Mouse (Mus musculus) hindbrain, postnatal 0 days (tissue): ENCODE data around the gene Pik3c2g. TPM values are rescaled to one million over a fixed set of nuclear protein-coding genes. Genes with fewer than 3 reads are reported as not detected.

ENCODE experiments used
- ATAC-seq: fragments of 200-750 bp; cut with Nextera tagmentation; 2 replicates; pipeline ENCODE4 v1.8.0; 2017; ENCODE audit warnings: mild to moderate bottlenecking, moderate TSS enrichment, moderate library complexity
- DNase-seq: peaks from one replicate; pipeline ENCODE4 v3.0.0-alpha.2; 2015; ENCODE audit warnings: low spot score
- H3K27ac ChIP-seq: fragments of 300-500 bp; sonication (generic); 2 replicates; pipeline ENCODE4 v1.5.1; 2014; ENCODE audit warnings: mild to moderate bottlenecking
- H3K27me3 ChIP-seq: fragments of 300-500 bp; sonication (generic); 2 replicates; pipeline ENCODE4 v1.6.1; 2014; ENCODE audit warnings: low read length, mixed read lengths; ENCODE audit not compliant: insufficient read depth
- H3K36me3 ChIP-seq: fragments of 300-500 bp; sonication (generic); 2 replicates; pipeline ENCODE4 v1.6.1; 2014; ENCODE audit warnings: low read length, mixed read lengths; ENCODE audit not compliant: insufficient read depth
- H3K4me1 ChIP-seq: fragments of 300-500 bp; sonication (generic); 2 replicates; pipeline ENCODE4 v1.6.1; 2014; ENCODE audit warnings: antibody characterized with exemption, low read length, mixed read lengths; ENCODE audit not compliant: insufficient read depth
- H3K4me2 ChIP-seq: fragments of 300-500 bp; sonication (generic); 2 replicates; pipeline ENCODE4 v1.6.1; 2014; ENCODE audit warnings: low read depth, mild to moderate bottlenecking, low read length, moderate library complexity, mixed read lengths
- H3K4me3 ChIP-seq: fragments of 300-500 bp; sonication (generic); 2 replicates; pipeline ENCODE4 v1.5.1; 2014; ENCODE audit warnings: low read length
- H3K9ac ChIP-seq: fragments of 300-500 bp; sonication (generic); replicated peaks from 2 replicates; pipeline ENCODE4 v1.6.1; 2014; ENCODE audit warnings: mild to moderate bottlenecking, low read length, moderate library complexity, mixed read lengths
- H3K9me3 ChIP-seq: fragments of 300-500 bp; sonication (generic); 2 replicates; pipeline ENCODE4 v1.6.1; 2016; ENCODE audit warnings: low read length, mixed read lengths
- CTCF ChIP-seq: IDR thresholded peaks from 2 replicates; pipeline ENCODE4 v1.5.1; 2016; ENCODE audit warnings: antibody characterized with exemption, control low read depth, low read depth
- WGBS: fragments of 180-500 bp; shearing (Covaris S2); extraction: QIAGEN DNeasy Blood & Tissue Kit; methylation state at CpG from one replicate; pipeline ENCODE4 v1.1.7; 2014; 5-methylcytosine and 5-hydroxymethylcytosine counted together
- polyA plus RNA-seq: library from polyadenylated mRNA; unstranded; fragments of >200 nt; fragmentation: Nextera tagmentation; extraction: Ambion mirVana; gene quantifications from 2 replicates; pipeline ENCODE4 v1.2.1, GENCODE M21; 2015
- total RNA-seq: library from RNA; depleted of rRNA; stranded (reverse); fragments of >200 nt; gene quantifications from 2 replicates; pipeline ENCODE4 v1.2.3, GENCODE M21; 2014

Pik3c2g gene
- total and polyA plus RNA-seq, 2 experiments from 2014 or later = 0.50 to 1.1 TPM

- no peak for ATAC-seq
- H3K4me3 ChIP-seq = no peak overlapping the region
Observed at GRCm38 (mm10) chr6:139876691-139877090, 289.7 kb downstream of the Pik3c2g start.

GRCm38 (mm10) chr6:139877476-139878361, 290.7 kb downstream of the Pik3c2g start:
- ATAC-seq = no peak
- Histone ChIP-seq H3K4me2 (no peak overlapping the region), H3K27ac (no peak overlapping the region), H3K4me3 (no peak overlapping the region), H3K9me3 (no peaks in the 10 kb centered on the region), H3K27me3 (no peaks in the 10 kb centered on the region), H3K9ac (no peak overlapping the region), H3K36me3 (no peaks in the 10 kb centered on the region), H3K4me1 (no peaks in the 10 kb centered on the region; the same call in 1 of the 2 replicates)
- 44% methylated on average over 6 of the region's 6 CpGs for WGBS
- no peak for TF ChIP-seq CTCF
- no peak for DNase-seq

More at GRCm38 (mm10) chr6:139876691-139877090, 289.7 kb downstream of the Pik3c2g start:
- no peak overlapping the region for H3K9ac ChIP-seq
- no peaks in the 10 kb centered on the region for H3K36me3 ChIP-seq
- no peaks in the 10 kb centered on the region for H3K27me3 ChIP-seq
- TF ChIP-seq CTCF = no peak
- H3K4me2 ChIP-seq = no peak overlapping the region
- H3K9me3 ChIP-seq = no peaks in the 10 kb centered on the region
- H3K4me1 ChIP-seq = no peaks in the 10 kb centered on the region; the same call in 1 of the 2 replicates
- 89% methylated on average over 1 of the region's 1 CpGs for WGBS
- H3K27ac ChIP-seq = no peak overlapping the region
- no peak for DNase-seq

GRCm38 (mm10) chr6:139878362-139878696, 291.3 kb downstream of the Pik3c2g start:
- WGBS = 71% methylated on average over 1 of the region's 1 CpGs
- ATAC-seq (no peak), DNase-seq (no peak)
- Histone ChIP-seq H3K27ac (no peak overlapping the region), H3K4me1 (no peaks in the 10 kb centered on the region; the same call in 1 of the 2 replicates), H3K9me3 (no peaks in the 10 kb centered on the region), H3K4me3 (no peak overlapping the region), H3K4me2 (no peak overlapping the region), H3K9ac (no peak overlapping the region), H3K36me3 (no peaks in the 10 kb centered on the region), H3K27me3 (no peaks in the 10 kb centered on the region)
- TF ChIP-seq CTCF = no peak

GRCm38 (mm10) chr6:139882076-139882475, 295.1 kb downstream of the Pik3c2g start:
- 86% methylated on average over 2 of the region's 2 CpGs for WGBS
- no peak for DNase-seq
- no peak for ATAC-seq
- no peaks in the 10 kb centered on the region for H3K36me3 ChIP-seq
- H3K27me3 ChIP-seq = no peaks in the 10 kb centered on the region
- H3K4me3 ChIP-seq = no peak overlapping the region
- no peak overlapping the region for H3K9ac ChIP-seq
- H3K4me2 ChIP-seq = no peak overlapping the region
- no peak overlapping the region for H3K27ac ChIP-seq
- no peaks in the 10 kb centered on the region for H3K9me3 ChIP-seq
- TF ChIP-seq CTCF = no peak
- H3K4me1 ChIP-seq = no peaks in the 10 kb centered on the region; the same call in 1 of the 2 replicates

- TF ChIP-seq CTCF = no peak
- Histone ChIP-seq H3K4me2 (no peak overlapping the region), H3K36me3 (no peaks in the 10 kb centered on the region), H3K9me3 (no peaks in the 10 kb centered on the region), H3K9ac (no peak overlapping the region), H3K27ac (no peak overlapping the region), H3K27me3 (no peaks in the 10 kb centered on the region), H3K4me3 (no peak overlapping the region), H3K4me1 (no peaks in the 10 kb centered on the region)
- ATAC-seq (no peak), DNase-seq (no peak)
Observed at GRCm38 (mm10) chr6:139887175-139887574, 300.2 kb downstream of the Pik3c2g start.

- Histone ChIP-seq H3K36me3 (no peaks in the 10 kb centered on the region), H3K4me3 (no peak overlapping the region), H3K27me3 (no peaks in the 10 kb centered on the region), H3K9me3 (no peaks in the 10 kb centered on the region), H3K27ac (no peak overlapping the region), H3K4me2 (no peak overlapping the region), H3K4me1 (no peaks in the 10 kb centered on the region), H3K9ac (no peak overlapping the region)
- no peak for DNase-seq
- TF ChIP-seq CTCF = no peak
- WGBS = 75% methylated on average over 2 of the region's 2 CpGs
- ATAC-seq = no peak
Observed at GRCm38 (mm10) chr6:139895637-139896036, 308.6 kb downstream of the Pik3c2g start.

- Histone ChIP-seq H3K9me3 (no peaks in the 10 kb centered on the region), H3K27me3 (no peaks in the 10 kb centered on the region), H3K4me1 (no peaks in the 10 kb centered on the region), H3K4me2 (no peak overlapping the region), H3K27ac (no peak overlapping the region), H3K9ac (no peak overlapping the region), H3K36me3 (no peaks in the 10 kb centered on the region), H3K4me3 (no peak overlapping the region)
- no peak for TF ChIP-seq CTCF
- WGBS = 87% methylated on average over 8 of the region's 8 CpGs
- ATAC-seq (no peak), DNase-seq (no peak)
Observed at GRCm38 (mm10) chr6:139899630-139900151, 312.7 kb downstream of the Pik3c2g start.
